Mouse (Mus musculus) testis, adult 2 months (tissue): ENCODE measurements at regions not wholly inside any gene's neighbourhood (a gene's known extent, or its start where the extent isn't known, plus 50 kb on each side); places are given as distances from the start of the nearest gene placed in this dataset.

Experiments
- CTCF ChIP-seq: fragments of 200-500 bp; IDR thresholded peaks from 2 replicates; pipeline ENCODE4 v1.5.1; 2012; ENCODE audit warnings: low read depth, mild to moderate bottlenecking, inconsistent platforms, low read length, moderate library complexity; ENCODE audit not compliant: control insufficient read depth, insufficient read depth, insufficient replicate concordance
- POLR2A ChIP-seq: fragments of 200-500 bp; IDR thresholded peaks from 2 replicates; pipeline ENCODE4 v1.6.1; 2012; ENCODE audit warnings: low read depth, mild to moderate bottlenecking, inconsistent platforms, low read length, moderate library complexity; ENCODE audit not compliant: control insufficient read depth

- TF ChIP-seq CTCF: no peak
- TF ChIP-seq POLR2A: no peak
These were observed 649.4 kb downstream of the Kcnj2 start for GRCm38 (mm10) chr11:111715401-111715800.
